Mouse (Mus musculus) megakaryocyte, embryonic 14.5 days (primary cell): ENCODE measurements around the gene Wnt11. TPM values are rescaled to one million over a fixed set of nuclear protein-coding genes. Genes with fewer than 3 reads are reported as not detected.
A peak's percentile ranks its signal among the peaks of the same experiment; 100 is the strongest.

Experiments used
- H3K27me3 ChIP-seq: replicated peaks from 2 replicates; pipeline ENCODE3; 2012; ENCODE audit warnings: inconsistent platforms
- H3K36me3 ChIP-seq: replicated peaks from 2 replicates; pipeline ENCODE3; 2012; ENCODE audit warnings: low read length, inconsistent platforms, mixed read lengths
- H3K4me1 ChIP-seq: 2 replicates; pipeline ENCODE4 v1.6.1; 2012; ENCODE audit warnings: inconsistent platforms
- H3K4me3 ChIP-seq: replicated peaks from 2 replicates; pipeline ENCODE3; 2012; ENCODE audit warnings: moderate library complexity, mild to moderate bottlenecking, inconsistent platforms
- H3K9me3 ChIP-seq: 2 replicates; pipeline ENCODE4 v1.6.1; 2012; ENCODE audit warnings: inconsistent platforms
- FLI1 ChIP-seq: IDR thresholded peaks from 2 replicates; pipeline ENCODE4 v1.6.1; 2012; ENCODE audit warnings: low read length, inconsistent platforms, mixed read lengths
- GATA1 ChIP-seq: IDR thresholded peaks from 3 replicates; pipeline ENCODE4 v1.6.1; 2012; ENCODE audit warnings: mixed read lengths, low read length, inconsistent platforms, borderline replicate concordance
- polyA plus RNA-seq: library from polyadenylated mRNA; stranded (reverse); fragments of >175 nt; gene quantifications from 2 replicates; pipeline ENCODE4 v1.2.3, GENCODE M21; 2012; ENCODE audit warnings: low replicate concordance; ENCODE audit not compliant: insufficient read depth

The Wnt11 gene
- polyA plus RNA-seq, 1 experiment: 1.6 TPM

DNA sequence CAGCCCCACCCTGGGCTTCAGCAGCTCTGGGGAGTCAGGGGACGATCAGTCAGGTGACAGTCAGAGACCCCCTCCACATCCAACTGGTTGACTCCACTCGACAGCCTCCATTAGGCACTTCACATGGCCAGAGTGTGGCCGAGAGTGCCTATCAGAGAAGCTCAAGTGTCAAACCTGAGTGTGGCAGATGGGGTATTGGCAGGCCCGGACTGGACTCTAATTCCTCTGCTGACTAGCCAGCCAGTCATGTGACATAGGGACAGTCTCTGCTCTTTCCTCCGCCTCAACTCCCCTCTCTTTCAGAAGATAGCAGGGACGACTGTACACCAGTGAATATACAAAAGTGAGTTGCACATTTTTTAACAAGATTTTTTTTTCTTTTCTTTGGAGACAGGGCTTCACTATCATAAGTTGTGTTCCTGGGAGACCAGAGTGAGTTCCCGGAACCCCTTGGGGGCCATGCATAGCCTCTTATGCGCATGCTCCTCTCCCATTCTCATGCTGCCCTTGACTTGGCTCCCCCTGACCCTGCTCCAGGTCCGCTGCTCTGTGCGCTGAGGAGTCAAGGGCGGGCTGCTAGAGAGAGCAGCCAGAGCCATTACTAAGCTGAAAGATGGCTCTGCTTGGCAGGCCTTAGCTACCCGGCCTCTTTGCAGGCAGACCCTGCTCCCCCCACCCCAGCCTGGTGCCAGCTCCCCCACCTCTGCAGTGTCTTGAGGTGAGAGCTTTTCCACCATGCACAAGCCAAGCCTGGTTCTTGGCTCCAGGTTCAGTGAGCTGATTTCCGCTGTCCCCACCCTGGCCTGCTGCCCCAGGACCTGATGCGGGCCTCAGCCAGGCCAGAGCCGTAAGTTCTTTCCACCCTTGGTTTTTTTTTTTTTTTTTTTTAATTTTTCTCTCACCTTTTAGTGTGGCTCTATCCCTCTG is 10.8 kb upstream of the Wnt11 start:
- TF ChIP-seq FLI1 (no peak), GATA1 (no peak)
- Histone ChIP-seq H3K9me3 (no peaks in the 10 kb centered on the region), H3K4me3 (no peak overlapping the region), H3K4me1 (peaks cover 5% of the 10 kb centered on the region; the same call in 1 of the 2 replicates), H3K27me3 (peaks cover 92% of the 10 kb centered on the region), H3K36me3 (no peaks in the 10 kb centered on the region)

DNA sequence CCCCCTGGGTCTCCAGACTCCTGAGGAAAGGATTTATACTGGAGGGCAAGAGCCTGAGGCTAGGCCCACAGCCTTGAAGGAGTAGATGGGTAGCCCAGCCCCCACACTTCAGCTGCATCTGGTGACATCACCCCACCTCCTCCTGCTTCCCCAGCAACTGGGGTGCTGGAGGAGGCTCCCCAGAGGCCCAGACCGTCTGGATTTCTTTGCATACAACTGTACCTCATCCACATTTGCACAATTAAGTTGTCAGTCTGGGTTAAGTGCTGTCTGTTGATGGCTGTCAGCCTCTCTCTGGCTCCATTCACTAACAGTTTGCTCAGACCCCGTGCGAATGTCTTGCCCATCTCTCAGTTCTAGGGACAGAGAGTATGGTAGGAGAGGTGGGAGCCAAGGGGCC is 6.9 kb upstream of the Wnt11 start:
- H3K27me3 ChIP-seq: peaks cover 95% of the 10 kb centered on the region
- no peak overlapping the region for H3K4me3 ChIP-seq
- H3K4me1 ChIP-seq: peaks cover 10% of the 10 kb centered on the region; the same call in 1 of the 2 replicates
- TF ChIP-seq FLI1 (no peak), GATA1 (no peak)
- no peaks in the 10 kb centered on the region for H3K36me3 ChIP-seq
- H3K9me3 ChIP-seq: no peaks in the 10 kb centered on the region

DNA sequence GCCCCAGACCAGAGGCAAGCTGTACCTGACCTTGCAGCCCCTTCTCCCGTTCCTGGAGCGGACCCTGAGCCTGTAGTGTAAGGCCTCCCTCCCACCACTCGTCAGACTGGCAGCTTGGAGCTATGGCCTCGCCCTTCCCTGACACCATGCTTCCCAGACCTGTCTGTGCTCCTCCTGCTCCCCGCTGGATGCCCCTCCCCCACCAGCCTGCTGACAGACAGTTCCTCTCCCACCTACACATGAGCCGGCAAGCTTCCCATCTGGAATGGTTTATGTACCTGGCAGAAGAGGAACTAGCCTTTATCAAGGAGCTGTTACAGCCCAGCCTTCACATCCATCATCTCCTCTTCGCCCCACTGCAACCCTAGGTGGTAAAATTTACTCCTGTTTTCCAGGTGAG is 6.0 kb upstream of the Wnt11 start:
- no peaks in the 10 kb centered on the region for H3K36me3 ChIP-seq
- peaks cover 94% of the 10 kb centered on the region for H3K27me3 ChIP-seq
- H3K4me3 ChIP-seq: no peak overlapping the region
- TF ChIP-seq FLI1: no peak
- TF ChIP-seq GATA1: no peak
- no peaks in the 10 kb centered on the region for H3K9me3 ChIP-seq
- H3K4me1 ChIP-seq: peaks cover 10% of the 10 kb centered on the region; the same call in 1 of the 2 replicates

DNA sequence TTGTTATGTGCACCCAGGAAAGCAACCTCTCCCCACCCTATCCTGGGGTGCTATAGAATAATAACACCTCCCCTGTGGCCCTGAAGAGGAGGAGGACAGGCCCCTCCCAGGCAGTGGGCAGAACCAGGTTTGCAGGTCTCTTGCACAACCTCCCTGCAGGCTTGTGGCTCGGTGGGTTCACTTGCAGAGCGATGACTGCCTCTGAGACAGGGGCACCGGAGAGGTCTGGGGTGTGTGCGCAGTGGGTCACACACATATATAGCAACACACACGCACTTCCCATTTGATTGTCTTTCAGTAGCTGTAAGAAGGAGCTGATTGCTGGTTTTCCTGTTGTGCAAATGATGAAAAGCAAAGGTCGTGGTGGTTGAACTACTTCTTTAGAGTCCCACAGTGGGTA is 3.6 kb upstream of the Wnt11 start:
- no peak overlapping the region for H3K4me3 ChIP-seq
- no peaks in the 10 kb centered on the region for H3K36me3 ChIP-seq
- TF ChIP-seq GATA1 (no peak), FLI1 (no peak)
- H3K9me3 ChIP-seq: no peaks in the 10 kb centered on the region
- H3K27me3 ChIP-seq: peaks cover 97% of the 10 kb centered on the region
- peaks cover 31% of the 10 kb centered on the region for H3K4me1 ChIP-seq

DNA sequence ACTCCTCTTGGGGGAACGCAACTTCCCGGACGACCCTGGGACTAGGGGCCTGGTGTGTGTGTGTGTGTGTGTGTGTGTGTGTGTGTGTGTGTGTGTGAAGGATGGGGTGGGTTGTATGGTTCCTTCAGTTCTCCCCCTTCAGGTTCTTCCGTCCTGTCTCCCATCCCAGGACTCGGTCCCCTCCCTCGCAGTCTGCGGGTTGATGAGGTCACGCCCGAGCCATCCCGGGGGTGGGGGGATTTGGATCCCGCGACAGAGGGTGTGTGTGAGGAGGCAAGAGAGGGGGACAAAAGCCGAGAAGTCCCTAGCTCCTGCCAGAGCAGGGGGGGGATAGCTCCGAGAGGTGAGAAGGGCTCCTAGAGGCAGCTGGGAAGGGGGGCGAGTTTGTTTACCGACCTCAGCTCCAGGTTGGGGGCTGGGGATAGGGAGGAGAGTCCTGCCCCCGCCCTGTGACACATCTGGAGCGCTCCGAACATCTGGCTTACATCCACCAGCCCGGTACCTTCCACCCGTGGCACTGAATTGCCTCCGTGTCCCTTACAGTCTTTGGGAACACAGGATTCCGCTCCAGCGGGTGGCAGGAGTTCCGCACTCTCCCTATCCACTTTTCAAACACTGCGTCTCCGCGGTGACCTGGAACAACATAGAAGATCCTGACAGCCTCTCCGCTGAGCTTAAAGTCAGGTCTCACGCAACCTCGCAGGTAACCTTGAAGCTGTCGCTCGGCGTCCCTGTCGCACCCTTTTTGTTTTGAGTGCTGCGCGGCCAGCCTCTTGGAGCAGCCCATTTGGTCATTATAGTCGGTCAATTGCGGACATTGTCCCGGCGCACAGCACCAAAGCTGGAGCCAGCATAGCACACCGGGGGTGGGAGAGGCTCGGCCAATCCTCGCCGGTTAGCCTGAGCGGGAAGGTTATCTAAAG is 868 bp downstream of the Wnt11 start:
- Histone ChIP-seq H3K9me3 (no peaks in the 10 kb centered on the region), H3K36me3 (no peaks in the 10 kb centered on the region), H3K4me1 (peaks cover 59% of the 10 kb centered on the region), H3K27me3 (peaks cover 99% of the 10 kb centered on the region), H3K4me3 (peak overlapping the region; percentile 80)
- no peak for TF ChIP-seq GATA1

DNA sequence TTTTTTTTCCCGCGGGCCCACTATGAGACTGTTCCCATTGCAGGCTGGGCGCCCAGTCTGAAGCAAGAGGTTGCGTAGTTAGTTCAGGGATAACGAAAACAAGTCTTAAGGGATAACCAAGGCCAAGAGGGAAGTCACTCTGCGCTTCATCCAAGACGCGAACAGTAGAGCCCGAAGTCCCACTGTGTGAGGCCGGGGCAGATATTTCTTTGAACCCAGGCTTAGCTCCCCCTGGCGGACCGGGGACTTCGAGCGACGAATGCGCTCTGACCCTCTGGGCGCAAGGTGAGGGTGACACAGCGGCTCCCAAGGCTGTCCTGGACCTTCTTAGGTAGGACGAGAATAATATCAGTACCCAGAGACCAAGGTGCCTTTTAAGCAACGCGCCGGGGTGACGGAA is 1.7 kb downstream of the Wnt11 start:
- Histone ChIP-seq H3K27me3 (peaks cover 99% of the 10 kb centered on the region), H3K4me1 (peaks cover 59% of the 10 kb centered on the region), H3K9me3 (no peaks in the 10 kb centered on the region), H3K36me3 (no peaks in the 10 kb centered on the region), H3K4me3 (peak overlapping the region; percentile 72)
- TF ChIP-seq FLI1 (no peak), GATA1 (no peak)

DNA sequence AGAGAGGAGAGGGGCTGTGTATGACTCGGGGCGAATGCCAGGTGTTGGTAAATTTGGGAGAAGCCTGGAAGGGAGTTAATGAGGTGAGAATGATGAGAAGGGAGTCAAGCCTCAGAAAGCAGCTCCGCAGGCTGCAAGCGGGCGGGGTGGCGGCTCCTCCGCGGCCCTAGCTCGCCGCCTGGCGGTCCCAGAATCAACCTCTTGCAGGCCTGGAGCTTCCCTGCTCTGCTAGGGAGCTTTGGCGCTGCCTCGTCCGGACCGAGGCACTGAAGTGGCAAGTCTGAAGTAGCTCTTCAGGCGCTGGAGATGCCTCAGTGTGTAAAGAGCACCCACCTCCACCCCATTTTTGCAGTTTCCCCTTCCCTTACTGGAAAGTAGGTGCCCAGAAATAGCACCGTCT is 3.0 kb downstream of the Wnt11 start:
- H3K4me3 ChIP-seq: peak overlapping the region; percentile 74
- no peaks in the 10 kb centered on the region for H3K36me3 ChIP-seq
- peaks cover 55% of the 10 kb centered on the region for H3K4me1 ChIP-seq
- peaks cover 99% of the 10 kb centered on the region for H3K27me3 ChIP-seq
- no peaks in the 10 kb centered on the region for H3K9me3 ChIP-seq
- TF ChIP-seq GATA1 (no peak), FLI1 (no peak)

DNA sequence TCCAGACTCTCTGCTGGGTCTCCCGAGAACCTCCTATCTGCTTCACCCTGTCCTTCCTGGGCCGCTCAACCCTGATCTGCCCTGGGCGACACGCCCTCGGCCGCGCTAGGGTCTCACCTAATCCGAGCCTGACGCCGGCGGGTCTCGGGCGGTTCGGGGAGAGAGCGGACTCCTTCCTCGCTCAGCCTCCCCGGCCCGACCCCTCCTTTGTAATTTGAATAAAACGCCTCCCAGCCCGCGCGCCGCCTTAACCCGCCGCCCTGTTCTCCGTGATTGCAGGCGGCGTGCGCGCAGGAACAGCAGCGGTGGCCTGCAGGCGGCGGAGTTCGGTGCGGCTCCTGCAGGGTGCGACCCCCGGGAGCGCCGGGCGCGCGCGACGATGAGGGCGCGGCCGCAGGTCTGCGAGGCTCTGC is 3.8 kb downstream of the Wnt11 start:
- no peaks in the 10 kb centered on the region for H3K36me3 ChIP-seq
- H3K4me1 ChIP-seq: peaks cover 55% of the 10 kb centered on the region
- H3K4me3 ChIP-seq: peak overlapping the region; percentile 71
- H3K9me3 ChIP-seq: no peaks in the 10 kb centered on the region
- TF ChIP-seq GATA1 (no peak), FLI1 (no peak)
- H3K27me3 ChIP-seq: peaks cover 100% of the 10 kb centered on the region

DNA sequence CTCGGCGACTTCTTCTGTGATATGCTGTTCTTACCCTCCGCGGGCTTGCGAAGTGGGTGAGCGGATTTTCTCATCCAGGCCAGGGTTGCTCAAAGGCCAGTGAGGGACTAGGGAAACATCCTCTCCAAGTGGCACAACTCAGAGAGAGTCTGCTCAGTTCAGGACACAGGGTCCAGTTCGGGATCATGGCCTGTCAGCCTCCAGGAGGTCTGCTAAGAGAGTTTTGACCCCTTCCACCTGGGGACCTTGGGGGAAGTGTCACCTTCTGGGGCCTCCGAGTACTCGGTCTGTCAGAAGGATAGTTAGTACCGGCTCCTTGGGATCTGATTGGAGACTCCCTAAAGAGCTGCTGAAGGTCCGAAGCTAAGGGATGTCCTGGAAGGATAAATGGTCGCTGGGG is 4.4 kb downstream of the Wnt11 start:
- peaks cover 54% of the 10 kb centered on the region for H3K4me1 ChIP-seq
- peak overlapping the region; percentile 71 for H3K4me3 ChIP-seq
- H3K9me3 ChIP-seq: no peaks in the 10 kb centered on the region
- no peaks in the 10 kb centered on the region for H3K36me3 ChIP-seq
- peaks cover 100% of the 10 kb centered on the region for H3K27me3 ChIP-seq
- TF ChIP-seq GATA1 (no peak), FLI1 (no peak)

DNA sequence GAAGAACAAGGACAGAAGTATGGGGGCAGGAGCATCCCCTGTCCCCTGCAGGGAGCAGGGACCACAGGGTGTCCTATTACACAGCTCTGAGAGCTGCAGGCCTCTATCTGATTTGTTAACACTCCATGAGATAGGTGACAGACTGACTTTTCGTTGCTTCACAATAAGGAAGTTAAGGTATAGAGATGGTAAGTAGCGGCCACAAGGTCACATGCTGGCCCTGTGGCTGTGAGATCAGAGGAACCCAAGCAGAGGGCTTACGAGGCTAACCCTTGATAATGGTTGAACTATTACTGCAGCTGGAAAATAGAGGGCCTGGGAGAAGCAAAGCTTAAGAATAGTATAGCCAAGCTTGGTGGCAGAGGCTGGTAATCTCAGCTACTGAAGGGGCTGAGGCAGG is 5.9 kb downstream of the Wnt11 start:
- no peaks in the 10 kb centered on the region for H3K36me3 ChIP-seq
- peaks cover 99% of the 10 kb centered on the region for H3K27me3 ChIP-seq
- TF ChIP-seq FLI1: no peak
- TF ChIP-seq GATA1: no peak
- no peaks in the 10 kb centered on the region for H3K9me3 ChIP-seq
- H3K4me1 ChIP-seq: peaks cover 39% of the 10 kb centered on the region
- no peak overlapping the region for H3K4me3 ChIP-seq
